13 mouse cellular contexts compared by ENCODE assay signal in genomic region chr8:104144434-104145216, GRCm38 (mm10). TPM values are rescaled to one million over a fixed set of nuclear protein-coding genes. Genes with fewer than 3 reads are reported as not detected.
A peak's percentile ranks its signal among the peaks of the same experiment; 100 is the strongest.
DNase-seq lines count a peak whose midpoint lies in the region; TF ChIP-seq lines count a peak whose summit lies in the region.
"Had no signal": no experiment of that assay in that cellular context is flagged by ENCODE, and none has a peak within 500 bp of the region (broad histone marks: within the 10 kb centered on the region; RNA-seq: fewer than 3 reads in every experiment).

No protein-coding gene starts in this region.

- H3K27ac ChIP-seq in gastrocnemius, adult 2 months: no peak overlapping the region
- no peak overlapping the region for H3K27ac ChIP-seq in left cerebral cortex, adult 2 months
- H3K27ac ChIP-seq in bone marrow, adult 2 months (ENCODE audit: control insufficient read depth, insufficient read depth, low read depth, low read length, poor library complexity): no peak overlapping the region
- H3K27ac ChIP-seq in cerebellum, adult 2 months (ENCODE audit: insufficient read depth, low read length): no peak overlapping the region
- H3K27ac ChIP-seq: embryonic facial prominence, embryonic 15.5 days; hindbrain, embryonic 15.5 days; lung, embryonic 15.5 days; midbrain, embryonic 10.5 days had no signal

- no peak for TF ChIP-seq POLR2A in bone marrow, adult 2 months (IDR thresholded peaks at IDR 0.05; ENCODE audit: borderline replicate concordance, control insufficient read depth, low read depth, low read length)
- no peak for TF ChIP-seq POLR2A in cerebellum, adult 2 months (IDR thresholded peaks at IDR 0.05; ENCODE audit: borderline replicate concordance, insufficient read depth, low read length)

- peak; percentile 60 for TF ChIP-seq CTCF in gastrocnemius, adult 2 months (IDR thresholded peaks at IDR 0.05)
- TF ChIP-seq CTCF in left cerebral cortex, adult 2 months (IDR thresholded peaks at IDR 0.05): peak; percentile 46
- peak; percentile 29; the same call in 1 of the 2 replicates for TF ChIP-seq CTCF in bone marrow, adult 2 months (IDR thresholded peaks at IDR 0.05; ENCODE audit: control insufficient read depth, insufficient read depth, low read length)
- TF ChIP-seq CTCF in cerebellum, adult 2 months (IDR thresholded peaks at IDR 0.05; ENCODE audit: borderline replicate concordance, insufficient read depth, low read depth, low read length): no peak

- H3K27me3 ChIP-seq in cerebellum, adult 2 months (ENCODE audit: control insufficient read depth, insufficient read depth, low read length): no peaks in the 10 kb centered on the region
- H3K27me3 ChIP-seq: embryonic facial prominence, embryonic 15.5 days; hindbrain, embryonic 15.5 days; lung, embryonic 15.5 days had no signal

- DNase-seq in gastrocnemius, adult 2 months: no peak
- no peak for DNase-seq in gastrocnemius, postnatal 36 days
- no peak for DNase-seq in left cerebral cortex, adult 2 months (ENCODE audit: extremely low spot score in 1 of 2, low spot score in 2 of 2)
- DNase-seq in left cerebral cortex, postnatal 25 days (ENCODE audit: low spot score in 2 of 2): no peak
- DNase-seq in 416B (ENCODE audit: low read depth): peak; percentile 93
- DNase-seq in ovary, adult 18-20 months (ENCODE audit: low spot score): no peak
- DNase-seq in cerebellum, adult 2 months: no peak
- DNase-seq: cerebellum, adult 9-11 months had no signal

- no peaks in the 10 kb centered on the region; the same call in 1 of the 2 replicates for H3K4me1 ChIP-seq in bone marrow, adult 2 months (ENCODE audit: control insufficient read depth, insufficient read depth, low read length)
- no peaks in the 10 kb centered on the region for H3K4me1 ChIP-seq in cerebellum, adult 2 months (ENCODE audit: control insufficient read depth, insufficient read depth, low read length)
- H3K4me1 ChIP-seq: embryonic facial prominence, embryonic 15.5 days; hindbrain, embryonic 15.5 days; lung, embryonic 15.5 days; midbrain, embryonic 10.5 days had no signal

- H3K4me3 ChIP-seq in gastrocnemius, adult 2 months: no peak overlapping the region
- H3K4me3 ChIP-seq in left cerebral cortex, adult 2 months: no peak overlapping the region
- H3K4me3 ChIP-seq in bone marrow, adult 2 months (replicated peaks; ENCODE audit: control insufficient read depth, low read depth, low read length): no peak overlapping the region
- no peak overlapping the region for H3K4me3 ChIP-seq in cerebellum, adult 2 months (replicated peaks; ENCODE audit: insufficient read depth, low read depth, low read length)
- H3K4me3 ChIP-seq: embryonic facial prominence, embryonic 15.5 days; hindbrain, embryonic 15.5 days; lung, embryonic 15.5 days; midbrain, embryonic 10.5 days had no signal

- intact Hi-C loops in gastrocnemius, adult 2 months (cut with DNase I): loop anchor here (2.0 to 10.0 kb wide), 3 partner anchors 46 to 420 kb away; no protein-coding TSS in a partner anchor
- intact Hi-C loops in gastrocnemius, postnatal 36 days (cut with DNase I): no loop called here
- intact Hi-C loops in left cerebral cortex, adult 2 months (cut with DNase I): loop anchor here (5.0 kb wide), 2 partner anchors 42 to 198 kb away; partner anchors contain the start of gene Cdh5
- intact Hi-C loops in left cerebral cortex, postnatal 25 days (cut with DNase I): no loop called here

- 71% methylated on average over 13 of the region's 13 CpGs for WGBS in bone marrow, adult 2 months
- 57% methylated on average over 13 of the region's 13 CpGs for WGBS in cerebellum, adult 2 months

RNA-seq across cellular contexts. Expression of gene Bean1, which starts 25.6 kb away (rescaled TPM):
- total RNA-seq in gastrocnemius, adult 2 months (2021): under 1 TPM; 0.08 to 0.39 TPM
- under 1 TPM; 0.27 to 0.31 TPM for total RNA-seq in gastrocnemius, postnatal 36 days (2021)
- 10 to 100 TPM in 1 of 2 experiments, 1 to 10 TPM in 1; 9.3 to 12.2 TPM for total RNA-seq in left cerebral cortex, adult 2 months (2021)
- total RNA-seq in left cerebral cortex, postnatal 25 days (2021): 10 to 100 TPM in 1 of 2 experiments, 1 to 10 TPM in 1; 9.5 to 11.2 TPM
- 0.54 and 2.6 TPM in 2 replicates for polyA plus RNA-seq in bone marrow, adult 2 months (2011; ENCODE audit: insufficient read depth, insufficient read length, low replicate concordance, missing spikeins)
- polyA plus RNA-seq in cerebellum, adult 2 months (2012; rRNA removed): 21.8 and 23.0 TPM in 2 replicates

RNA-seq across cellular contexts. Expression of gene Cdh5, which starts 43.2 kb away (rescaled TPM):
- 10 to 100 TPM; 36.4 to 46.9 TPM for total RNA-seq in gastrocnemius, adult 2 months (2021)
- 10 to 100 TPM; 40.2 to 46.1 TPM for total RNA-seq in gastrocnemius, postnatal 36 days (2021)
- 10 to 100 TPM; 11.7 to 12.0 TPM for total RNA-seq in left cerebral cortex, adult 2 months (2021)
- 10 to 100 TPM; 10.4 to 14.9 TPM for total RNA-seq in left cerebral cortex, postnatal 25 days (2021)
- 1.00 and 2.2 TPM in 2 replicates for polyA plus RNA-seq in bone marrow, adult 2 months (2011; ENCODE audit: insufficient read depth, insufficient read length, low replicate concordance, missing spikeins)
- polyA plus RNA-seq in cerebellum, adult 2 months (2012; rRNA removed): 9.9 and 10.3 TPM in 2 replicates

Comparison
In these comparisons a context has a peak if more than half of its experiments do, and no peak if none do; other contexts are left out.
1. intact Hi-C loops: an anchor here in gastrocnemius, adult 2 months (2.0 to 10.0 kb wide) and left cerebral cortex, adult 2 months (5.0 kb wide); none called in gastrocnemius, postnatal 36 days and left cerebral cortex, postnatal 25 days.
2. RNA of gene Bean1, which starts 25.6 kb away (total RNA-seq): 9.3 to 12.2 TPM in left cerebral cortex, adult 2 months and 9.5 to 11.2 TPM in left cerebral cortex, postnatal 25 days; 0.08 to 0.39 TPM in gastrocnemius, adult 2 months and 0.27 to 0.31 TPM in gastrocnemius, postnatal 36 days; every median in the first group is over 4 times any median in the second.